Mouse (Mus musculus): ENCODE measurements at regions not wholly inside any gene's neighbourhood (a gene's known extent, or its start where the extent isn't known, plus 50 kb on each side); places are given as distances from the start of the nearest gene placed in this dataset.

- H3K9ac ChIP-seq (ENCODE audit: low read depth, low read length), result no peak overlapping the region
- H3K9me3 ChIP-seq (ENCODE audit: control insufficient read depth, low read length), result no peaks in the 10 kb centered on the region
- 84% methylated on average over 1 of the region's 1 CpGs for WGBS
- H3K27me3 ChIP-seq (replicated peaks; ENCODE audit: control insufficient read depth, insufficient read depth, low read length), result no peaks in the 10 kb centered on the region
- H3K27ac ChIP-seq (replicated peaks; ENCODE audit: low read depth, low read length), result no peak overlapping the region
- no peaks in the 10 kb centered on the region for H3K4me1 ChIP-seq (ENCODE audit: control insufficient read depth, insufficient read depth, low read length)
- no peak for ATAC-seq (ENCODE audit: low read depth)
- no peaks in the 10 kb centered on the region for H3K36me3 ChIP-seq (ENCODE audit: control insufficient read depth, insufficient read depth, low read length)
- H3K4me3 ChIP-seq (ENCODE audit: low read depth, low read length), result no peak overlapping the region
- no peak for DNase-seq (ENCODE audit: low spot score)
- no peak overlapping the region for H3K4me2 ChIP-seq (ENCODE audit: low read depth, low read length)
These were observed 616.0 kb upstream of the Tacstd2 start for GRCm38 (mm10) chr6:68151569-68151968.

GRCm38 (mm10) chr6:68102481-68102880 is 566.9 kb upstream of the Tacstd2 start:
- Histone ChIP-seq H3K27ac (replicated peaks; ENCODE audit: low read depth, low read length) (no peak overlapping the region), H3K36me3 (ENCODE audit: control insufficient read depth, insufficient read depth, low read length) (no peaks in the 10 kb centered on the region), H3K27me3 (replicated peaks; ENCODE audit: control insufficient read depth, insufficient read depth, low read length) (no peaks in the 10 kb centered on the region), H3K9me3 (ENCODE audit: control insufficient read depth, low read length) (no peaks in the 10 kb centered on the region), H3K4me2 (ENCODE audit: low read depth, low read length) (no peak overlapping the region), H3K9ac (ENCODE audit: low read depth, low read length) (no peak overlapping the region), H3K4me3 (ENCODE audit: low read depth, low read length) (no peak overlapping the region), H3K4me1 (ENCODE audit: control insufficient read depth, insufficient read depth, low read length) (no peaks in the 10 kb centered on the region)
- ATAC-seq (ENCODE audit: low read depth) (no peak), DNase-seq (ENCODE audit: low spot score) (no peak)

Data from embryonic facial prominence, embryonic 14.5 days (tissue).